In genomic region chr1:180945001-180945980, GRCm38 (mm10) we compare ENCODE assay signal across 10 mouse cellular contexts. TPM values are rescaled to one million over a fixed set of nuclear protein-coding genes. Genes with fewer than 3 reads are reported as not detected.
DNase-seq lines count a peak whose midpoint lies in the region; ATAC-seq lines count a peak whose summit lies in the region.
"Had no signal": no experiment of that assay in that cellular context is flagged by ENCODE, and none has a peak within 500 bp of the region (broad histone marks: within the 10 kb centered on the region; RNA-seq: fewer than 3 reads in every experiment).

No protein-coding gene starts in this region.

- H3K4me1 ChIP-seq in forebrain, embryonic 12.5 days: peaks cover 23% of the 10 kb centered on the region
- peaks cover 65% of the 10 kb centered on the region for H3K4me1 ChIP-seq in megakaryocyte, embryonic 14.5 days

- intact Hi-C loops in heart, postnatal 36 days (cut with DNase I): no loop called here

- peaks cover 54% of the 10 kb centered on the region for H3K27me3 ChIP-seq in forebrain, embryonic 12.5 days
- no peaks in the 10 kb centered on the region for H3K27me3 ChIP-seq in megakaryocyte, embryonic 14.5 days (replicated peaks)

- H3K4me3 ChIP-seq in forebrain, embryonic 12.5 days (replicated peaks): no peak overlapping the region
- peak overlapping the region; percentile 83 for H3K4me3 ChIP-seq in megakaryocyte, embryonic 14.5 days (replicated peaks)

- 30% methylated on average over 20 of the region's 20 CpGs for WGBS in forebrain, embryonic 12.5 days

- no peak overlapping the region for H3K9ac ChIP-seq in forebrain, embryonic 12.5 days

- H3K9me3 ChIP-seq in forebrain, embryonic 12.5 days: no peaks in the 10 kb centered on the region
- no peaks in the 10 kb centered on the region for H3K9me3 ChIP-seq in megakaryocyte, embryonic 14.5 days

- ATAC-seq in forebrain, embryonic 12.5 days (ENCODE audit: low FRiP score): 0 out of 2 replicates have a peak, but pooled peaks have one; percentile 39

- H3K36me3 ChIP-seq in forebrain, embryonic 12.5 days (replicated peaks): no peaks in the 10 kb centered on the region; the same call in 1 of the 2 replicates
- H3K36me3 ChIP-seq in megakaryocyte, embryonic 14.5 days (replicated peaks; ENCODE audit: low read length): peaks cover 44% of the 10 kb centered on the region

- DNase-seq in cerebellum, adult 11-12 months: peak; percentile 9
- no peak for DNase-seq in cerebellum, adult 9-10 months
- DNase-seq in adrenal gland, postnatal 14 days: peak; percentile 72
- DNase-seq in heart, postnatal 36 days: peak; percentile 46 to 61
- DNase-seq in layer of hippocampus, postnatal 14 days (ENCODE audit: low spot score in 2 of 2): peak; percentile 29 to 33
- peak; percentile 61 for DNase-seq in thymus, postnatal 0 days (ENCODE audit: low spot score)

- no peak overlapping the region for H3K4me2 ChIP-seq in forebrain, embryonic 12.5 days

- H3K27ac ChIP-seq in forebrain, embryonic 12.5 days: no peak overlapping the region

RNA-seq across cellular contexts. Expression of gene Tmem63a, which starts 3.1 kb away (rescaled TPM):
- 44.4 and 56.2 TPM in 2 replicates for total RNA-seq in adrenal gland, postnatal 14 days (2021)
- 2.0 and 2.4 TPM in 2 replicates for polyA plus RNA-seq in forebrain, embryonic 12.5 days (2016; fragmentation: Nextera tagmentation; extraction: Ambion mirVana)
- 10 to 100 TPM; 13.8 to 13.9 TPM for total RNA-seq in heart, postnatal 36 days (2021)
- total RNA-seq in layer of hippocampus, postnatal 14 days (2021): 10 to 100 TPM in 1 of 2 experiments, 1 to 10 TPM in 1; 8.6 to 11.5 TPM
- 1.5 and 6.7 TPM in 2 replicates for polyA plus RNA-seq in megakaryocyte, embryonic 14.5 days (2012; ENCODE audit: insufficient read depth, low replicate concordance)
- 13.8 and 14.4 TPM in 2 replicates for polyA plus RNA-seq in thymus, postnatal 0 days (2015; fragmentation: Nextera tagmentation; extraction: Ambion mirVana)

RNA-seq across cellular contexts. Expression of gene Lefty1, which starts 10.5 kb away (rescaled TPM):
- 1.3 and 1.6 TPM in 2 replicates for total RNA-seq in adrenal gland, postnatal 14 days (2021)
- 0.24 and 0.34 TPM in 2 replicates for polyA plus RNA-seq in forebrain, embryonic 12.5 days (2016; fragmentation: Nextera tagmentation; extraction: Ambion mirVana)
- total RNA-seq in heart, postnatal 36 days (2021): 1 to 10 TPM in 1 of 2 experiments, under 1 TPM in 1; 0.95 to 1.0 TPM
- total RNA-seq in layer of hippocampus, postnatal 14 days (2021): 1 to 10 TPM; 7.2 to 9.3 TPM
- polyA plus RNA-seq in megakaryocyte, embryonic 14.5 days (2012; ENCODE audit: insufficient read depth, low replicate concordance): 0.83 TPM in 1 of 2 replicates, not detected in the other
- 1.7 and 2.9 TPM in 2 replicates for polyA plus RNA-seq in thymus, postnatal 0 days (2015; fragmentation: Nextera tagmentation; extraction: Ambion mirVana)
- total RNA-seq: CH12.LX had no signal

RNA-seq across cellular contexts. Expression of gene Pycr2, which starts 41.2 kb away (rescaled TPM):
- total RNA-seq in adrenal gland, postnatal 14 days (2021): 29.9 and 38.0 TPM in 2 replicates
- polyA plus RNA-seq in forebrain, embryonic 12.5 days (2016; fragmentation: Nextera tagmentation; extraction: Ambion mirVana): 98.3 and 98.4 TPM in 2 replicates
- total RNA-seq in heart, postnatal 36 days (2021): 10 to 100 TPM; 12.5 to 15.6 TPM
- 10 to 100 TPM; 41.5 to 43.4 TPM for total RNA-seq in layer of hippocampus, postnatal 14 days (2021)
- 54.5 and 76.2 TPM in 2 replicates for polyA plus RNA-seq in megakaryocyte, embryonic 14.5 days (2012; ENCODE audit: insufficient read depth, low replicate concordance)
- polyA plus RNA-seq in thymus, postnatal 0 days (2015; fragmentation: Nextera tagmentation; extraction: Ambion mirVana): 142 and 147 TPM in 2 replicates

RNA-seq across cellular contexts. Expression of gene Lefty2, which starts 52.4 kb away (rescaled TPM):
- total RNA-seq in adrenal gland, postnatal 14 days (2021): 0.30 TPM in 1 of 2 replicates, not detected in the other
- 0.17 TPM in 1 of 2 replicates, not detected in the other for polyA plus RNA-seq in forebrain, embryonic 12.5 days (2016; fragmentation: Nextera tagmentation; extraction: Ambion mirVana)
- not detected for total RNA-seq in heart, postnatal 36 days (2021)
- total RNA-seq in layer of hippocampus, postnatal 14 days (2021): 1 to 10 TPM; 5.1 to 5.2 TPM
- polyA plus RNA-seq in megakaryocyte, embryonic 14.5 days (2012; ENCODE audit: insufficient read depth, low replicate concordance): not detected in 2 replicates
- 0.86 and 0.98 TPM in 2 replicates for polyA plus RNA-seq in thymus, postnatal 0 days (2015; fragmentation: Nextera tagmentation; extraction: Ambion mirVana)
- total RNA-seq: CH12.LX; liver, adult 2 months had no signal
- polyA plus RNA-seq: liver, adult 2 months had no signal
